Mouse (Mus musculus): Measurements from ENCODE around the gene Sco2.

GRCm38 (mm10) chr15:89334774-89335537 is 38.7 kb downstream of the Sco2 start:
- TF ChIP-seq MAX (IDR thresholded peaks at IDR 0.05; ENCODE audit: low read length) (no peak), CTCF (IDR thresholded peaks at IDR 0.05 in 2 of 3, conservative IDR thresholded peaks at IDR 0.05 in 1 of 3; ENCODE audit: control insufficient read depth in 1 of 3, insufficient read depth in 1 of 3, low read depth in 2 of 3, low read length in 3 of 3, poor library complexity in 1 of 3, severe bottlenecking in 1 of 3) (no peak), POLR2A (IDR thresholded peaks at IDR 0.05; ENCODE audit: control insufficient read depth in 1 of 2, insufficient read depth in 1 of 2, low read depth in 1 of 2, low read length in 2 of 2, poor library complexity in 1 of 2) (no peak), RCOR1 (IDR thresholded peaks at IDR 0.05; ENCODE audit: low read depth, low read length) (no peak), HCFC1 (IDR thresholded peaks at IDR 0.05; ENCODE audit: low read depth, low read length) (no peak), JUND (IDR thresholded peaks at IDR 0.05; ENCODE audit: low read depth, low read length) (no peak)
